Mouse (Mus musculus) brain, embryonic 14.5 days (tissue): Measurements from ENCODE around the gene Aldh1l1.

Source experiments
- CTCF ChIP-seq: fragments of 200-500 bp; IDR thresholded peaks from 2 replicates; pipeline ENCODE4 v1.5.1; 2012; ENCODE audit warnings: inconsistent platforms, mild to moderate bottlenecking, moderate library complexity, borderline replicate concordance; ENCODE audit not compliant: insufficient read depth, insufficient read length; ENCODE audit errors: extremely low read depth
- POLR2A ChIP-seq: fragments of 200-500 bp; IDR thresholded peaks from 2 replicates; pipeline ENCODE4 v1.6.1; 2012; ENCODE audit warnings: mild to moderate bottlenecking, inconsistent platforms, borderline replicate concordance; ENCODE audit not compliant: poor library complexity, insufficient read depth, insufficient read length, severe bottlenecking; ENCODE audit errors: extremely low read depth

GRCm38 (mm10) chr6:90604533-90605297 lies 118.5 kb downstream of the Aldh1l1 start, which contains the start of gene Slc41a3:
- no peak for TF ChIP-seq CTCF
- TF ChIP-seq POLR2A, result no peak
